Mouse (Mus musculus) E14TG2a.4 (cell line): ENCODE data around the gene Ralgapa2.

ENCODE experiments used
- H3K27me3 ChIP-seq: 2 replicates; pipeline ENCODE4 v1.6.1; 2014; ENCODE audit warnings: low read length, control low read depth; ENCODE audit not compliant: insufficient read depth
- H3K36me3 ChIP-seq: 2 replicates; pipeline ENCODE4 v1.6.1; 2014; ENCODE audit warnings: low read length, control low read depth; ENCODE audit not compliant: insufficient read depth
- H3K4me1 ChIP-seq: replicated peaks from 2 replicates; pipeline ENCODE4 v1.6.1; 2014; ENCODE audit warnings: low read depth, low read length, control low read depth
- H3K4me3 ChIP-seq: replicated peaks from 2 replicates; pipeline ENCODE4 v1.5.1; 2014; ENCODE audit warnings: mild to moderate bottlenecking, low read length
- H3K9me3 ChIP-seq: 2 replicates; pipeline ENCODE4 v1.6.1; 2014; ENCODE audit warnings: low read length, control low read depth
- CTCF ChIP-seq: conservative IDR thresholded peaks from 2 replicates; pipeline ENCODE4 v1.5.1; 2014; ENCODE audit warnings: low read length
- NANOG ChIP-seq: IDR thresholded peaks from 2 replicates; pipeline ENCODE4 v1.6.1; 2014; ENCODE audit warnings: borderline replicate concordance, low read length, mixed read lengths
- POU5F1 ChIP-seq: IDR thresholded peaks from 2 replicates; pipeline ENCODE4 v1.6.1; 2014; ENCODE audit warnings: low read length, borderline replicate concordance

Ralgapa2 gene

DNA sequence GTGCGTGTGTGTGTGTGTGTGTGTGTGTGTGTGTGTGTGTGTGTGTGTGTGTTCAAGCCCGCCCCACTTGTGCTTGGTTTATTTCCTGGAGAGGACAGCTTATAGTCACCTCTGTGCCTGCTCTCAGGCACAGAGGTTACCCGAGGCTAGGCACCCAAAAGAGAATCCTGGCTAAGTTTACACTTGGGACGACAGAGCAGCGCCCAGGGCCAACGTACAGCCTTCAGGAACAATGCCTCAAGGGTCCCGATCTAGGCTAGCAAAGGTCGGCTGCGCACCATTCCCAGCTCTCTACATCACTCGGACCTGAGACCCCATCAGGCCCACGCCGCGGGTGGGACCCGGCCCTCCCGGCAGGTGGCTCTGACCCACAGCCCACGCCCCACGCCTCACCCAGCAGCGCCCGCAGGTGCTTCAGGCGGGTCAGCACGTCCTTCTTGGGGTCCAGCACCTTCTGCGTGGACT, 711 bp downstream of the Ralgapa2 start:
- no peaks in the 10 kb centered on the region for H3K36me3 ChIP-seq
- TF ChIP-seq NANOG (no peak), POU5F1 (no peak), CTCF (no peak)
- peak overlapping the region; percentile 99 for H3K4me3 ChIP-seq
- no peaks in the 10 kb centered on the region for H3K27me3 ChIP-seq
- peaks cover 12% of the 10 kb centered on the region for H3K4me1 ChIP-seq
- H3K9me3 ChIP-seq = no peaks in the 10 kb centered on the region

DNA sequence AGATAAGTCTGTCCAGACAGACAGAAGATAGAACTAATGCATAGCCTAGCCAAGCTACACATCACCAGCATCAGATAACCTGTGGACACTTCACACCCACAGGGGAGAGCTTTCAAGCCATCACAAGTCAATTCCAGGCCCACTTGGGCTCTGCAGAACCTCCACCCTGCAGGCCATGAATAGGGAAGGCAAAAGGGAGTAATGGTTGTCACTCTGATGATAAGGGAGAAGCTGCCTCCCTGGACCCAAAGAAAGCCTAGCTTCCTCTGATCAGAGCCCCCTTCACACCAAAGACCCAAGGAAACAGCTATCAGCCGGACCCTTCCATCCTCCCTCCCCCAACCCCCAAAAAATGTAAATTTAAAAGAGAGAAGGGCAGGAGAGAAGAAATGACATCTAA, 1.4 kb downstream of the Ralgapa2 start:
- H3K4me3 ChIP-seq = peak overlapping the region; percentile 99
- peaks cover 12% of the 10 kb centered on the region for H3K4me1 ChIP-seq
- H3K36me3 ChIP-seq = no peaks in the 10 kb centered on the region
- TF ChIP-seq CTCF = no peak
- no peak for TF ChIP-seq POU5F1
- no peak for TF ChIP-seq NANOG
- no peaks in the 10 kb centered on the region for H3K27me3 ChIP-seq
- no peaks in the 10 kb centered on the region for H3K9me3 ChIP-seq

DNA sequence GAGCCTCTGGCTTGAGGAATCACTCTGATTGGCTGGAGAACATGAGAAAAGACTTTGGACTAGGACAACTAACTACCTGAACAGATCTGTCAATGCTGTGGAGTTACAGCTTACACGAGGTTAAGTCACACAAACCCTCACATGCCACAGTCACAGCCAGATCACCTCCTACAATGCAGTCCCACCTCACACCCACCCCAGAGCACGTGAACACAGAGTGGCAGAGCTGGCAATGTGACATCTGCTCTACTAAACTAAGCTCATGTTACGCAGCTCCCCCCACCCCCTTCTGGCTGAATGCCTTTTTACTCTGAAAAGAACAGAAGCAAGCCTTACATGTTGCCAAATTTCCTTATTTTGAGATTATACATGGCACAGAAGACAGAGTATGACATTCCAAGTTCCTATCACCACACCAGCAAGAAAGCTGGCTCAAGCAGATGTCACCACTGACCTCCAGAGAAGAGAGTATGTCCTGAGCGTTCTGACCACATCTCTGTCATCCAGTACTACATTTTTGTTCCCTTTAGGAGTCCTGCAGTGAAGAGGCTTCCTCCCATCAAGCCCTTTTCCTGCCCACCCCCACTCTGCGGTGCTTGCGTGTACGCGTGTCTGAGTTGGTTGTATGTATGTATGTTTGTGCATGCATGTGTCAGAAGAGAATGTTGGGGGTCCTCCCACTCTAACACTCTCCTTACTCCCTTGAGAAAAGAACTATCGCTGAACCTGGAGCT, 9.4 kb downstream of the Ralgapa2 start:
- TF ChIP-seq CTCF = no peak
- Histone ChIP-seq H3K9me3 (no peaks in the 10 kb centered on the region), H3K4me1 (peaks cover 34% of the 10 kb centered on the region), H3K4me3 (no peak overlapping the region), H3K27me3 (no peaks in the 10 kb centered on the region), H3K36me3 (0 out of 2 replicates have a peak, but pooled peaks cover 7% of the 10 kb centered on the region)

DNA sequence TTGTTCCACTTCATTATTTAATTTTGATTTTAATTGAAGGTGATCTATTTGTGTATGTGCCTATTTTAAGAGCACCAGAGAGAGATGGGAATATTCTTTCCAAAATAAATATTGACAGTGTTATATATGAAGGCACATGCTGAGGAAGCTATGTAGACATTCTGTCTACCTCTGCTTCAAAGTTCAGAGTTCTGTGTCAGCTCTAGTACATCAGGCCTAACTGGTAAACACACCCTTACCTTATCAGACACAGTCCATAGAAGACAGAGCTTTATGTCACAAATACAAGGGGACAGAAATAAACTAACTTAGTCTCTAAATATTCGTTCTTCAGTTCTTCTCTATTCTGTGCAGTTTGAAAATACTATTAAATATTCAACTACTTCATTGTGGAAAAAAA, 12.1 kb downstream of the Ralgapa2 start:
- Histone ChIP-seq H3K4me1 (peaks cover 59% of the 10 kb centered on the region), H3K27me3 (no peaks in the 10 kb centered on the region), H3K36me3 (0 out of 2 replicates have a peak, but pooled peaks cover 7% of the 10 kb centered on the region), H3K4me3 (no peak overlapping the region), H3K9me3 (no peaks in the 10 kb centered on the region)
- TF ChIP-seq CTCF = no peak
- no peak for TF ChIP-seq POU5F1
- TF ChIP-seq NANOG = no peak

DNA sequence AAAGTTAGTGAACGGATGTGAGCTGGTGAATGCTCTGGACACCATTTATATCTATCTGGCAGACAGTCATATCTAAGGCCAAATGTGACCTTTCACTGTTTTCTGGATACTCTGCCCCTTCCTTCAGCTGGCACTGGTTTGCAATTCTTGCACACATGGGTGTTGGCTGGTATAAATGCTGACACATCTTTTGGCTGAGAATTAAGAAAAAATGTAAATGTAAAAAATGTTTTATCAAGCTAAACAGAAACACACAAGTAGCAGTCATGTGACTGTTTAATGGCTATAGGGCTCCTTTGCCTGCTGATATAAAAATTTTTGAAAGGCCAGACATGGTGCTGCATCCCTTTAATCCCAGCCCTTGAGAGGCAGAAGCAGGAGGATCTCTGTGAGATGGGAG, 13.0 kb downstream of the Ralgapa2 start:
- H3K27me3 ChIP-seq = no peaks in the 10 kb centered on the region
- H3K9me3 ChIP-seq = no peaks in the 10 kb centered on the region
- H3K36me3 ChIP-seq = 0 out of 2 replicates have a peak, but pooled peaks cover 7% of the 10 kb centered on the region
- no peak for TF ChIP-seq NANOG
- no peak for TF ChIP-seq POU5F1
- TF ChIP-seq CTCF = no peak
- H3K4me1 ChIP-seq = peaks cover 59% of the 10 kb centered on the region
- no peak overlapping the region for H3K4me3 ChIP-seq

DNA sequence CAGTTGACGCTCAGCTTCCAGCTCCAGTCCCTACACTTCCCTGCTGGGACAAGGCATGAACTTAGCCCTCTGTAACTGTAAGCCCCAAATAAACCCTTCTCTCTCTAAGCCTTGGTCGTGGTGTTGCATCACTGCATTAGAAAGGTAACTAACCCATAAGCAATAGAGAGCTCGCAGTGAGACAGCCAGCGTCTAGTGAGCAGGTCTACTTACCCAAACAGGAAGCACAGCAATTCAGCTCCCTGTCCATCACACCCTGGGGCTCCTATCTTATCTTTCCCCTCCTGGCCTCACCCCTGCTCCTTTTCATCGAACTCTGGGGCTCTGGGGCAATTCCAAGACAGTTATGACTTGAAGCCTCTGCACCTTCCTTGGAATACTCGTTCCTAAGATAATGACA, 13.8 kb downstream of the Ralgapa2 start:
- H3K4me3 ChIP-seq = no peak overlapping the region
- H3K27me3 ChIP-seq = no peaks in the 10 kb centered on the region
- no peaks in the 10 kb centered on the region for H3K9me3 ChIP-seq
- H3K4me1 ChIP-seq = peaks cover 53% of the 10 kb centered on the region
- no peak for TF ChIP-seq POU5F1
- no peak for TF ChIP-seq CTCF
- TF ChIP-seq NANOG = no peak
- H3K36me3 ChIP-seq = 0 out of 2 replicates have a peak, but pooled peaks cover 7% of the 10 kb centered on the region

DNA sequence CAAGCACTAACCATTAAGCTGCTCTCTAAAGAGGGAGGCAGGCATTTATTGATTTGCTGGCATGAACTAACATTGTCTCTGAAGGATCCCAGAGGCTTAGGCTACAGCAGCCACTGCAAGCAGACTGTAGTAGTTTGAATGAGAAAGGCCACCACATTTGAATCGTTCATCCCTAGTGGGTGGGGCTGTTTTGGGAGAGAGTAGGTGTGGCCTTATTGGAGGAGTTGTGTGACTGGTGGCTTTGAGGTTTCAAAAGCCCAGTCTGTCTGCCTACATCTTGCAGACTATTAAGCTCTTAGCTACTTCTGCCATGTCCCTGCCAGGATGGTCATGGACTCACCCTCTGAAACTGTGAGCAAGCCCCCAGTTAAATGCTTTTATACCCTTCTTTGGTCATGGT, 15.1 kb downstream of the Ralgapa2 start:
- Histone ChIP-seq H3K4me1 (peaks cover 40% of the 10 kb centered on the region), H3K4me3 (no peak overlapping the region), H3K27me3 (no peaks in the 10 kb centered on the region), H3K9me3 (no peaks in the 10 kb centered on the region), H3K36me3 (0 out of 2 replicates have a peak, but pooled peaks cover 3% of the 10 kb centered on the region)
- TF ChIP-seq POU5F1 = peak; percentile 23; the same call in 1 of the 2 replicates
- 0 out of 2 replicates have a peak, but pooled peaks have one; percentile 16 for TF ChIP-seq NANOG
- no peak for TF ChIP-seq CTCF

DNA sequence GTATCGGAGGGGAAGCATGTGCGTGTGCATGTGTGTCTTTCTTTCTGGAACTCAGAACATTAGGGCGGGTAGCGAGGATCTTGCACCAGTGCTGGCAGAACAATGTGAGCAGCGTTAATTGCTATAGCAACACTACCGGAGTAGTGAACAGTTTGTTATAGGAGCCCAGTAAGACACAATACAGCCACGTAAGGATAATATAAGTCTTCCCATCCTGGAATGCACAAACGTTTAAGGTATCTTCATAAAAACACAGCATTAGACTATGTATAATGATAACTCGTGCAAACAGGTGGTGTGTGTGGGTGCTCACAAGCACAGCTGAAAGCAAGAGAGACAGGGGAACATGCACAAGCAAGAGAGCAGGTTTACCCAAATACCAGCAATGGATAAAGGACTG, 16.4 kb downstream of the Ralgapa2 start:
- peaks cover 36% of the 10 kb centered on the region for H3K4me1 ChIP-seq
- no peaks in the 10 kb centered on the region for H3K36me3 ChIP-seq
- no peak for TF ChIP-seq POU5F1
- no peak for TF ChIP-seq NANOG
- TF ChIP-seq CTCF = no peak

DNA sequence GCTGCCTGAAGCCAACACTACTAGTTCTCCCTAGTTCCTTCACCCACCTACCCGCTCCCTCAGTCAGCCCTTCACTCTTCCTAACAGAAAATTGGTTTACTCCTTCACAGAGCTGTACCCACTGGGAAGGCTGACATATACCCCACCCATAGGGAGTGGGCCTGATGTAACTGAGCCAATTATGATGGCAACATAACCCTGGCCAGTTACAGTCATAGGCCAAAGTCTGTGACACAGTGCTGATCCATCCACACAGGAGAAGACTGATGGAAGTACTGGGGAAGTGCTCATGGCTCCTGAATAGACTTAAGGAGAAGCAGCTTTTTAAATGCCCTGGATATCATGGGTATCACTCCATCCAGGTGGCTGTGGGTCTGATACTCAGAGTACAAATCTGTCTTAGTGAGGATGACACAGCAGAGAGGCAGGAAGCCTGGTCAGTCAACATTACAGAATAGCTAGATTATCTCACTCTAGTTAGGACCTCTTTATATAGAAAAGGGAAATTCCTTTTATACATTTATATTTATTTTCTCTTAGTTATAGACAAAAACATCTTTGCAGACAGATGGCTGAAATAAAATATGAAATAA, 18.7 kb downstream of the Ralgapa2 start:
- H3K4me3 ChIP-seq = no peak overlapping the region
- peaks cover 6% of the 10 kb centered on the region for H3K9me3 ChIP-seq
- H3K4me1 ChIP-seq = peaks cover 33% of the 10 kb centered on the region
- H3K27me3 ChIP-seq = no peaks in the 10 kb centered on the region
- TF ChIP-seq NANOG = no peak
- no peak for TF ChIP-seq POU5F1
- no peak for TF ChIP-seq CTCF
- peaks cover 2% of the 10 kb centered on the region; the same call in 1 of the 2 replicates for H3K36me3 ChIP-seq

More for the DNA sequence above, 16.4 kb downstream of the Ralgapa2 start:
- H3K27me3 ChIP-seq = no peaks in the 10 kb centered on the region
- no peak overlapping the region for H3K4me3 ChIP-seq
- no peaks in the 10 kb centered on the region for H3K9me3 ChIP-seq
